Mouse (Mus musculus): ENCODE data around the gene Melk. TPM values are rescaled to one million over a fixed set of nuclear protein-coding genes. Genes with fewer than 3 reads are reported as not detected.

The Melk gene
- polyA plus RNA-seq, 1 experiment: not detected

DNA sequence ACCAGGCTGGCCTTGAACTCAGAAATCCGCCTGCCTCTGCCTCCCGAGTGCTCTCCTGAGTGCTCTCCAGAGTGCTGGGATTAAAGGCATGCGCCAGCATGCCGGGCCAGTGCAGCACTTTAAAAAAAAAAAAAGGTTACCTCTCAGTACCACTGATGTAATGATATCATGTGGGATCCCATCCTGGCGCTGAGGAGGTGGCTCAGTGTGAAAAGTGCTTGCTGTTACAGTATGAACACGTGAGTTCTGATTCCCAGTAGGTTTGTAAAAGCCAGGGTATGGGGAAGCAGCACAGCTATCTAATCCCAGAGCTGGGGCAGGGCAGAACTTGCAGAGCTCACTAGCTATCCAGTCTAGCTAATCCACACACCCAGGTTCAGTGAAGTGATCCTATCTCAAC lies 33.2 kb upstream of the Melk start:
- WGBS: 95% methylated on average over 6 of the region's 6 CpGs
- H3K27ac ChIP-seq (ENCODE audit: insufficient read depth, low read depth, low read length): no peak overlapping the region
- no peaks in the 10 kb centered on the region for H3K4me1 ChIP-seq (ENCODE audit: control insufficient read depth, insufficient read depth, low read length)
- H3K4me3 ChIP-seq (ENCODE audit: insufficient read depth, low read depth, low read length): no peak overlapping the region
- TF ChIP-seq POLR2A (IDR thresholded peaks at IDR 0.05; ENCODE audit: insufficient read depth, low read depth, low read length): no peak

DNA sequence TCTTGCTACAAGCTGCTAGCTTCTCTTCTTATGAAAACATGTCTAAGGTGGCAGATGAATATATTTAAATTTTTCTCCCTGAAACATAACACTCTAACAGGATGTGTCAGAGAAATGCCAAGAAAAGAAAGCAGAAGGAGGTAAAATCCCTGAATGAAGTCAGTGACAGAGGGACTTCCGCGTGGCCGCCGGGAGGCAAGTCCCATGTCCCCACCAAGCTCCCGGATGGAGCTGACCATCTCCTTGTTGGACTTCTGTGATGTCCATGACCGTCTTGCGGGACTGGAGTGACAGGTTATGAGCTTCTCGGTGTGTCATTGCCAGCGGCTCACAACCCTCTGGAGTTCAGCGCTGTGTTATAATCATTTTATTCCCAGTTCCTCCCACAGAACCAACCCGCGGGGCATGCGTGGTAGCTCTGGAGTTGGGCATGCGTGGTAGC lies 31.3 kb upstream of the Melk start:
- H3K4me3 ChIP-seq (ENCODE audit: insufficient read depth, low read depth, low read length): no peak overlapping the region
- no peaks in the 10 kb centered on the region for H3K4me1 ChIP-seq (ENCODE audit: control insufficient read depth, insufficient read depth, low read length)
- 92% methylated on average over 14 of the region's 14 CpGs for WGBS
- no peak for TF ChIP-seq POLR2A (IDR thresholded peaks at IDR 0.05; ENCODE audit: insufficient read depth, low read depth, low read length)
- no peak for TF ChIP-seq CTCF (IDR thresholded peaks at IDR 0.05; ENCODE audit: insufficient read depth, low read depth, low read length)
- no peak overlapping the region for H3K27ac ChIP-seq (ENCODE audit: insufficient read depth, low read depth, low read length)

DNA sequence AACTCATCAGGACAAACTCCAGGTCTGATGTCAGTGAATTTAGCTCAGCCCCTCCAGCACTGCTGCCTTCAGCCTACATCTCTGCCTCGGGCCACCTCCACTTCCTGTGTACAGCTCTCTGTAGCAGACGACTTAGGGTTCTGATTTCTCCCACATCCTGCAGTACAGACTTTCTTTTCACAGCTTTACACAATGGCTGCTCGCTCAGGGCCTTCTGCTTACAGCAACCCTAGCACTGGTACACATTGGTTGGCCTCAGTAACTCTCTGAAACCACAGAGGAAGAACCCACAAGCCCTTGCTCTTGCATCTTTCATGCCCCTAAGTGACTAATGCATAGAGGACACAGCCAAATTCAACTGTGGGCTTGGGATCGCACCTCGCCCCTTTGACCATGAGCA lies 29.5 kb upstream of the Melk start:
- Histone ChIP-seq H3K4me3 (ENCODE audit: insufficient read depth, low read depth, low read length) (no peak overlapping the region), H3K4me1 (ENCODE audit: control insufficient read depth, insufficient read depth, low read length) (no peaks in the 10 kb centered on the region), H3K27ac (ENCODE audit: insufficient read depth, low read depth, low read length) (no peak overlapping the region)
- TF ChIP-seq CTCF (IDR thresholded peaks at IDR 0.05; ENCODE audit: insufficient read depth, low read depth, low read length) (no peak), POLR2A (IDR thresholded peaks at IDR 0.05; ENCODE audit: insufficient read depth, low read depth, low read length) (no peak)
- 75% methylated on average over 5 of the region's 5 CpGs for WGBS

DNA sequence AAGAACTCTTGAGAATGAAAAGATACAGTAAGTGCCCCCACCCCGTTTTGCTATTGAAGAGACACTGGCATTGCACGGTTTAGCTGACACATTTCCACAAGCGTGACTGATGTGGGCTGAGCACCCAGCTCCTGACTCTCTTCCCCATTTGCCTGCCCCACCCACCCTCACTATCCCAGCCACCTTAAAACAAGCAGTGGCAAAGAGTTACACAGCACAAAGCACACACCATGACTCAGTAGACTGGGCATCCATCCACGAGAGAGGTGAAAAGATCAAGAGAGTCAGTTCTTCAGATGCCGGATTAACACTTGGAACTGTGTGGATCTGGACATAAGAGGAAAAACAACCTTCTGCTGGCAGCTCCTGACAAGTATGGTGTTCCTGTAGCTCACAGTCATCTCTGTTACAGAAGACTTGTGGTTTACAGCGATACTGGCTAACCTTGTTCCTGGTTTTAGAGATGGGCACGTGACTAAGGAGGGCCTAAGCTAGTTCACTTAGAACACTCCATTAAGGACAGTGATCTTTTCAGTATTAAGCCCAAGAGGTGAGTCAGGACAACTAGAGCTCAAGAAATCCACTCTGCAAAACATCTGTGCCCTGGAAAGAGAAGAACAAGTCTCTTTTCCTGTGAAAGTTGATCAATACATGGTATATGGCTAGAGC lies 18.9 kb upstream of the Melk start:
- H3K4me1 ChIP-seq (ENCODE audit: control insufficient read depth, insufficient read depth, low read length): no peaks in the 10 kb centered on the region
- no peak for TF ChIP-seq CTCF (IDR thresholded peaks at IDR 0.05; ENCODE audit: insufficient read depth, low read depth, low read length)
- no peak for TF ChIP-seq POLR2A (IDR thresholded peaks at IDR 0.05; ENCODE audit: insufficient read depth, low read depth, low read length)
- no peak overlapping the region for H3K4me3 ChIP-seq (ENCODE audit: insufficient read depth, low read depth, low read length)
- WGBS: 82% methylated on average over 7 of the region's 7 CpGs
- H3K27ac ChIP-seq (ENCODE audit: insufficient read depth, low read depth, low read length): no peak overlapping the region

DNA sequence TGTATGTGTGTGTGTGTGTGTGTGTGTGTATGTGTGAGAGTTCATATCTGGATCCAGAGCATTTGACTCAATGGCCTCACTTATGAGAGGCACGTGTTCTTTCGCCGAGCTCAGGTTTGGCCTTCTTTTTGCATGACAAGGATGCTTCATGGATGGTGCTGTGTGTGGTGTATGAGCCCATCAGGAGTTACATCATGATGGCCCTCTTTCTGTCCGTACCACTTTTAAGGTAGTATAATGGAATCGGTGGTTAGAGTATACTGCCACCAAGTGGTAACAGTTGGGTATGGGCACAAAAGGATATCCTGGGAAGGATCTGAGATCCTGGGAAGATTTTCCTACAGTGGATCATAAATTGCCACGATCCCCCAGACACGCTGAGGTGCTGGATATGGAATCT lies 8.1 kb upstream of the Melk start:
- 10% methylated on average over 7 of the region's 7 CpGs for WGBS
- Histone ChIP-seq H3K27ac (ENCODE audit: insufficient read depth, low read depth, low read length) (no peak overlapping the region), H3K4me1 (ENCODE audit: control insufficient read depth, insufficient read depth, low read length) (no peaks in the 10 kb centered on the region; the same call in 1 of the 2 replicates), H3K4me3 (ENCODE audit: insufficient read depth, low read depth, low read length) (no peak overlapping the region)
- TF ChIP-seq CTCF (IDR thresholded peaks at IDR 0.05; ENCODE audit: insufficient read depth, low read depth, low read length): no peak

DNA sequence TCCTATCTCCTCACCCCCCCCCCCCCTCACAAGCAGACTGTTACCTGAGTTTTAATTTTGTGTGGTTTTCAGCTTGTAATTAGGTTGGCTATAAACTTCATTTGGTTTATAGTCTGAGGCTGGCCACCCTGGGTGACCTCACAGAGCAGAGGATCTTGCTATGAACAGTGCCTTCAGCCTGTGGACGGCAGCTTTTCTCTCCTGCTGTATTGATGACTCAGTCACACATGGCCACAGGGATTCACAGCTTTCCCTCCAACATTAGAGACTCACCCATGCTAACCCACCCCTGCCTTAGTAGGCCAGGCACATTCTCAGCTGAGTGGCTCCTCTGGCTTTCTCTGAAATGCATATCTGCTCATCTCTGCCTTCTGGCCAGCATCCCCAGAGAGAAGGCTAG lies 4.8 kb upstream of the Melk start:
- peaks cover 3% of the 10 kb centered on the region for H3K4me1 ChIP-seq (ENCODE audit: control insufficient read depth, insufficient read depth, low read length)
- no peak overlapping the region for H3K4me3 ChIP-seq (ENCODE audit: insufficient read depth, low read depth, low read length)
- TF ChIP-seq CTCF (IDR thresholded peaks at IDR 0.05; ENCODE audit: insufficient read depth, low read depth, low read length): no peak
- TF ChIP-seq POLR2A (IDR thresholded peaks at IDR 0.05; ENCODE audit: insufficient read depth, low read depth, low read length): no peak
- H3K27ac ChIP-seq (ENCODE audit: insufficient read depth, low read depth, low read length): no peak overlapping the region
- WGBS: 60% methylated on average over 1 of the region's 1 CpGs

DNA sequence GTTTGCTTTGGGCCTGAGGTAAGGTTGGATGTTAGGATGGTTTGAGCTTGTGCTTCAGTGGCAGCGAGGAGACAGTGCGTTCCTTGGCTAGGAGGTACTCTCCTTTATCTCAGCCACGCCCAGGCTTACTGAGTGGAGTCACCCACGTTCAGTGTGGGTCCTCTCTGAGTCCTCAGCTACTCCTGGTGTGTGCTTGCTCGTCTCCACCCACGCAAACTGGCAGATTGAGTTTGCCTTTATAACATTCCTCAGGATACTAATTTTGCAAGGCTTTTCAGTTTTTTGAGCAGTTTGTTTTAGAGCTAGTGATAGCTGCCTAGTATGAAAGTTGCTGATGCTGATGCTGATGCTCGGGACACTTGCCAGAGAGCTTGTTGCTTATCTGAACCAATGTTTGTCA lies 5.9 kb downstream of the Melk start:
- no peak for TF ChIP-seq CTCF (IDR thresholded peaks at IDR 0.05; ENCODE audit: insufficient read depth, low read depth, low read length)
- no peak for TF ChIP-seq POLR2A (IDR thresholded peaks at IDR 0.05; ENCODE audit: insufficient read depth, low read depth, low read length)
- H3K4me3 ChIP-seq (ENCODE audit: insufficient read depth, low read depth, low read length): no peak overlapping the region
- H3K27ac ChIP-seq (ENCODE audit: insufficient read depth, low read depth, low read length): no peak overlapping the region
- H3K4me1 ChIP-seq (ENCODE audit: control insufficient read depth, insufficient read depth, low read length): no peaks in the 10 kb centered on the region
- 82% methylated on average over 7 of the region's 7 CpGs for WGBS

DNA sequence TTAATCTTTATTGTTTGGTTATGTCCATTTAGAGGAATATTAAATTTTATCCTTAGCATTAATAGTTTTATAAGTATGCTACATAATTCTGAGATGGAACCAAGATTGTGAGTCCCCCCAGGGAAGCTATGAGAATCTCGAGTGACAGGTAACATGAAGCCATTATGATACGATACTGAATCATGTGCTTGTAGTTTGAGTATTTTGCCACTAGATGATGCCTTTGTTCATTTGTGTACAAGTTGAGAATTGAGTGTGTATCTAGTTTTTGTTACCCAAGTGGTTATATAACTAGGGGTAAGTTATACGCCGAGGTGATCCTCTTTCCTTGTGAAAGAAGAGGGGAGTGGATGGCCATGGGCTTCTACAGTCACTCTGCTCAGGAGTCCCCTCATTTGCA lies 9.8 kb downstream of the Melk start:
- TF ChIP-seq POLR2A (IDR thresholded peaks at IDR 0.05; ENCODE audit: insufficient read depth, low read depth, low read length) (no peak), CTCF (IDR thresholded peaks at IDR 0.05; ENCODE audit: insufficient read depth, low read depth, low read length) (no peak)
- Histone ChIP-seq H3K4me1 (ENCODE audit: control insufficient read depth, insufficient read depth, low read length) (no peaks in the 10 kb centered on the region), H3K4me3 (ENCODE audit: insufficient read depth, low read depth, low read length) (no peak overlapping the region), H3K27ac (ENCODE audit: insufficient read depth, low read depth, low read length) (no peak overlapping the region)
- 85% methylated on average over 4 of the region's 4 CpGs for WGBS

DNA sequence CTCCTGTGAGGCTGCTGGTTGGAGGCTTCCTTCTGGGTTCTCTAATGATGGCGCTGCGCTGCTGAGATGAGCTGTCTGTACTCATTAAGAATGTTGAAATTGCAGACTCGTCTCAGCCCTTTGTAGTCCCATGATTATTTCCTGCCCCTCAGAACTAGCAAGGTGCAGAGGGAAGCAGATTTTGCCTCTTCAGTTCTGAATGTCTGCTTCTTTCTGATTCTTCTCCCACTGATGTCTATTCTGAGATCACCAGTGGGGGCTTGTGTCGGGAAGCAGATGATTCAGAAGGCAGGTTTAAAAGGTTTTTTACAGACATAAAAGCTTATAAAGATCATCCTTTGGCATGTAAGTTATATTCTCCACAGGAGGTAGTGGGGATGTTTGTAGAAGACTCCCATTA lies 10.2 kb downstream of the Melk start:
- Histone ChIP-seq H3K4me3 (ENCODE audit: insufficient read depth, low read depth, low read length) (no peak overlapping the region), H3K4me1 (ENCODE audit: control insufficient read depth, insufficient read depth, low read length) (no peaks in the 10 kb centered on the region), H3K27ac (ENCODE audit: insufficient read depth, low read depth, low read length) (no peak overlapping the region)
- TF ChIP-seq POLR2A (IDR thresholded peaks at IDR 0.05; ENCODE audit: insufficient read depth, low read depth, low read length) (no peak), CTCF (IDR thresholded peaks at IDR 0.05; ENCODE audit: insufficient read depth, low read depth, low read length) (no peak)
- 79% methylated on average over 4 of the region's 4 CpGs for WGBS
